Mouse (Mus musculus) liver, adult 2 months (tissue): ENCODE measurements around the gene Kctd17.

Experiments used
- CTCF ChIP-seq: fragments of 200-500 bp; IDR thresholded peaks from 2 replicates; pipeline ENCODE4 v1.5.1; 2011; ENCODE audit warnings: low read depth, low read length, control low read depth
- POLR2A ChIP-seq: fragments of 200-500 bp; IDR thresholded peaks from 2 replicates; pipeline ENCODE4 v1.6.1; 2011; ENCODE audit warnings: low read length, control low read depth; ENCODE audit not compliant: insufficient read depth; ENCODE audit errors: extremely low read depth

DNA sequence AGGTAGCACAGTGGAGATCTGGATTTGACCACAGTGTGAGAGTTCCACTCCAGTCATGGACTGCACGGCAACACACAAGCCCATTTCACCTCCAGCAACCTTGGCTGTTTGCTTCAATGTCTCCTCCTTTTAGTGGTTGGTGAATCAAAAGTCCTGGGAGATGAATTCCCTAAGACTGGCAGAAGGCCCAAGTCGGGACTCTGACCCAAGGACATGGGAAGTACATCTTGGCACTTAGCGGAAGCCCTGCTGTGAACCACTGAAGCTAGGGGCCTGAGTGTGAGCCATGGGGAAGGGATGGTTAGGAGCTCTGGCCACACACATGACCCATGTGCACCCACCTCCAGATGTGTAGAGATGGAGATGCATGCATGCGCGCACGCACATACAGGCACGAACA, 39.2 kb downstream of the Kctd17 start:
- TF ChIP-seq POLR2A = no peak
- TF ChIP-seq CTCF = no peak
